Mouse (Mus musculus) cerebellum, adult 9-11 months (tissue): Measurements from ENCODE around the gene Stk24.

Experiments
- DNase-seq: peaks from one replicate; pipeline ENCODE4 v3.0.0; 2022

Stk24 gene

GRCm38 (mm10) chr14:121348256-121348655 is 31.6 kb downstream of the Stk24 start:
- DNase-seq = no peak

- no peak for DNase-seq
These were observed 32.7 kb downstream of the Stk24 start for GRCm38 (mm10) chr14:121347134-121347533.

- DNase-seq = peak; percentile 32
These were observed 33.2 kb downstream of the Stk24 start for GRCm38 (mm10) chr14:121346654-121347053.

- no peak for DNase-seq
These were observed 33.8 kb downstream of the Stk24 start for GRCm38 (mm10) chr14:121346053-121346452.

- no peak for DNase-seq
These were observed 34.9 kb downstream of the Stk24 start for GRCm38 (mm10) chr14:121344928-121345327.

- no peak for DNase-seq
These were observed 36.9 kb downstream of the Stk24 start for GRCm38 (mm10) chr14:121342885-121343284.

- peak; percentile 81 for DNase-seq
These were observed 39.8 kb downstream of the Stk24 start for GRCm38 (mm10) chr14:121339951-121340401.

GRCm38 (mm10) chr14:121338819-121339573 is 40.8 kb downstream of the Stk24 start:
- DNase-seq = no peak

GRCm38 (mm10) chr14:121330090-121330408 is 49.8 kb downstream of the Stk24 start:
- DNase-seq = no peak

GRCm38 (mm10) chr14:121329401-121330089 is 50.3 kb downstream of the Stk24 start:
- no peak for DNase-seq

- DNase-seq = no peak
These were observed 50.9 kb downstream of the Stk24 start for GRCm38 (mm10) chr14:121328878-121329277.

- DNase-seq = peak; percentile 50
These were observed 53.4 kb downstream of the Stk24 start for GRCm38 (mm10) chr14:121326432-121326831.

- no peak for DNase-seq
These were observed 55.1 kb downstream of the Stk24 start for GRCm38 (mm10) chr14:121324521-121325330.

- DNase-seq = no peak
These were observed 57.2 kb downstream of the Stk24 start for GRCm38 (mm10) chr14:121322641-121323040.

- DNase-seq = no peak
These were observed 57.7 kb downstream of the Stk24 start for GRCm38 (mm10) chr14:121322150-121322549.

GRCm38 (mm10) chr14:121318382-121318781 is 61.4 kb downstream of the Stk24 start:
- no peak for DNase-seq

GRCm38 (mm10) chr14:121317312-121317671 is 62.5 kb downstream of the Stk24 start:
- no peak for DNase-seq

GRCm38 (mm10) chr14:121316631-121317311 is 63.0 kb downstream of the Stk24 start:
- DNase-seq = no peak

GRCm38 (mm10) chr14:121316136-121316535 is 63.7 kb downstream of the Stk24 start:
- DNase-seq = no peak

- DNase-seq = no peak
These were observed 64.9 kb downstream of the Stk24 start for GRCm38 (mm10) chr14:121314934-121315333.

GRCm38 (mm10) chr14:121313283-121313682 is 66.5 kb downstream of the Stk24 start:
- DNase-seq = no peak

GRCm38 (mm10) chr14:121311083-121311482 is 68.7 kb downstream of the Stk24 start:
- no peak for DNase-seq
